Comparison of ENCODE assay signal across 10 mouse cellular contexts in genomic region chr1:160231013-160231412, GRCm38 (mm10). TPM values are rescaled to one million over a fixed set of nuclear protein-coding genes. Genes with fewer than 3 reads are reported as not detected.
DNase-seq lines count a peak whose midpoint lies in the region; TF ChIP-seq lines count a peak whose summit lies in the region.
"Had no signal": no experiment of that assay in that cellular context is flagged by ENCODE, and none has a peak within 500 bp of the region (broad histone marks: within the 10 kb centered on the region; RNA-seq: fewer than 3 reads in every experiment).

No protein-coding gene starts in this region.

- no peaks in the 10 kb centered on the region for H3K27me3 ChIP-seq in thymus, adult 2 months (ENCODE audit: control insufficient read depth, insufficient read depth, low read length)
- H3K27me3 ChIP-seq in splenic B cell, adult 2 months (ENCODE audit: control insufficient read depth, insufficient read depth, low read length, poor library complexity, severe bottlenecking) = no peaks in the 10 kb centered on the region
- H3K27me3 ChIP-seq: heart, embryonic 13.5 days; limb, embryonic 15.5 days had no signal

- H3K4me3 ChIP-seq in thymus, adult 2 months (ENCODE audit: control insufficient read depth, insufficient read depth, low read length) = no peak overlapping the region
- H3K4me3 ChIP-seq: heart, embryonic 13.5 days; limb, embryonic 15.5 days had no signal

- TF ChIP-seq CTCF in thymus, adult 2 months (IDR thresholded peaks at IDR 0.05; ENCODE audit: borderline replicate concordance, control insufficient read depth, extremely low read depth, insufficient read depth, low read length, poor library complexity) = no peak

- no peaks in the 10 kb centered on the region for H3K4me1 ChIP-seq in thymus, adult 2 months (replicated peaks; ENCODE audit: control insufficient read depth, insufficient read depth, low read length)

- no peak for TF ChIP-seq POLR2A in thymus, adult 2 months (IDR thresholded peaks at IDR 0.05; ENCODE audit: control insufficient read depth, extremely low read depth, insufficient read depth, low read length, poor library complexity)

- WGBS in thymus, adult 2 months = 79% methylated on average over 4 of the region's 4 CpGs

- DNase-seq in adrenal gland, postnatal 10 days = peak; percentile 55
- no peak for DNase-seq in adrenal gland, postnatal 25 days
- peak; percentile 45 for DNase-seq in kidney, postnatal 10 days
- DNase-seq in kidney, adult 11 months = no peak
- peak; percentile 22 for DNase-seq in thymus, postnatal 0 days (ENCODE audit: low spot score)
- no peak for DNase-seq in thymus, adult 2 months
- DNase-seq in splenic B cell, adult 2 months (ENCODE audit: low read depth, low spot score) = peak; percentile 40
- no peak for DNase-seq in frontal cortex, postnatal 10 days (ENCODE audit: low spot score in 2 of 2)

- H3K36me3 ChIP-seq in thymus, adult 2 months (ENCODE audit: control insufficient read depth, insufficient read depth, low read length) = peaks cover 28% of the 10 kb centered on the region
- H3K36me3 ChIP-seq in splenic B cell, adult 2 months (ENCODE audit: control insufficient read depth, insufficient read depth, low read length, poor library complexity, severe bottlenecking) = peaks cover 12% of the 10 kb centered on the region
- H3K36me3 ChIP-seq: heart, embryonic 13.5 days; limb, embryonic 15.5 days had no signal

- H3K27ac ChIP-seq in thymus, adult 2 months (ENCODE audit: control insufficient read depth, insufficient read depth, low read length) = no peak overlapping the region
- H3K27ac ChIP-seq: heart, embryonic 13.5 days; limb, embryonic 15.5 days had no signal

RNA-seq across cellular contexts. Expression of gene Cacybp, which starts 18.3 kb away (rescaled TPM):
- 10 to 100 TPM; 68.3 to 74.0 TPM for total RNA-seq in adrenal gland, postnatal 10 days (2021)
- total RNA-seq in adrenal gland, postnatal 25 days (2021) = 81.3 and 101 TPM in 2 replicates
- 209 and 247 TPM in 2 replicates for polyA plus RNA-seq in thymus, postnatal 0 days (2015; fragmentation: Nextera tagmentation; extraction: Ambion mirVana)
- polyA plus RNA-seq in thymus, adult 2 months (2012; rRNA removed) = 13.5 and 15.0 TPM in 2 replicates

RNA-seq across cellular contexts. Expression of gene Mrps14, which starts 36.0 kb away (rescaled TPM):
- total RNA-seq in adrenal gland, postnatal 10 days (2021) = 100 to 1,000 TPM; 114 to 116 TPM
- total RNA-seq in adrenal gland, postnatal 25 days (2021) = 73.0 and 98.2 TPM in 2 replicates
- 390 and 393 TPM in 2 replicates for polyA plus RNA-seq in thymus, postnatal 0 days (2015; fragmentation: Nextera tagmentation; extraction: Ambion mirVana)
- 32.8 and 34.9 TPM in 2 replicates for polyA plus RNA-seq in thymus, adult 2 months (2012; rRNA removed)

Comparison
In these comparisons a context has a peak if more than half of its experiments do, and no peak if none do; other contexts are left out.
1. DNase-seq: peak in adrenal gland, postnatal 10 days (single experiment), kidney, postnatal 10 days (single experiment), thymus, postnatal 0 days (single experiment) and splenic B cell, adult 2 months (single experiment); none in adrenal gland, postnatal 25 days (single experiment), kidney, adult 11 months (single experiment), thymus, adult 2 months (single experiment) and frontal cortex, postnatal 10 days (0 of 2).